Mouse (Mus musculus): ENCODE data around the gene Atp2b2. TPM values are rescaled to one million over a fixed set of nuclear protein-coding genes. Genes with fewer than 3 reads are reported as not detected.

Atp2b2 gene
- polyA plus RNA-seq, 1 experiment from 2014 or later, result 0.06 TPM

DNA sequence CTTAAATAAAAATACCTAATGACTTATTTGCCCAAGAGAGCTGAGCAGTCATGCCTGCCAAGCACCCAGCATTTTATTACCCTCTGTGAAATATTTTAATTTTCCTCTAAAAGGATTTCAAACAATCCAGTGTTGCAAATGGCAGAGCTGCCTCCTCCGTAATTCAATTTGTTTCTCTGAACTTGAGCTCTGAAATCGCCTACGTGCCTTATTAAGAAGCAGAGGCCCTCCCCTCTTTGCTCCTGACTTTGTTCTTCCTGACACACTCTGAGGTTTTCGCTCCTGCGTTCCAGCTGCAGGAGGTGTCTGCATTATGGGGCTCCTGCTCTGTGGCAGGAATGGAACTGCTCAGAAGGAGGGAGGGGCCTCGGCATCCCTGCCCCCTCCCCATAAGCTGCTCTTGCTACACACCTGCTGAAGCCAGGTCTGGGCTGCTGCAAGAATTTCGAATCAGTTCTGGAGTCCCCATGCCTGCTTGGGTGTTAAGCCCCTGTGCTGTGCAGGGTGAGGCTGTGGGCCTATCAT, 264.1 kb downstream of the Atp2b2 start:
- Histone ChIP-seq H3K27me3 (ENCODE audit: insufficient read depth, poor library complexity, severe bottlenecking) (peaks cover 13% of the 10 kb centered on the region), H3K27ac (no peak overlapping the region), H3K4me3 (no peak overlapping the region), H3K9me3 (no peaks in the 10 kb centered on the region), H3K36me3 (no peaks in the 10 kb centered on the region), H3K4me1 (no peaks in the 10 kb centered on the region)
- DNase-seq (ENCODE audit: low spot score), result no peak
- WGBS, result 61% methylated on average over 7 of the region's 7 CpGs

DNA sequence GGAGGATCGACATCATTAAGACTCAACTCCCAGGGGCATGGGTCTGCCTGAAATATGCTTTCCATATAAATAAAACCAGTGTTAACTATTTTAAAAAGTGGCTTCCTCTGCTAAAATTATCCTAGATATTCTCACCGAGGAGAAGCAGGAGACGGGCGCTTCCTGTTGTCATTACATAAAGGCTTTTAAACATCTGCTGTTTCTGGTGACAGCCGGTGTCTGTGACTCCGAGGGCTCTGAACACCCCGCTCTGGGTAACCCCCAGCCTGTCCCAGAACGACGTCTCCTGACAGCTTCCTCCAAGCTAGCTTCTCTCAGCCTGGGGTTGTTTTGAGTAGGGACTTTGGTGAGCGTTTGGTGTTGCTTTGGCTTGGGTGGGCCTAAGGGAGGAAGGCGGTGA, 273.6 kb downstream of the Atp2b2 start:
- no peak overlapping the region for H3K4me3 ChIP-seq
- H3K27ac ChIP-seq, result no peak overlapping the region
- H3K4me1 ChIP-seq, result 0 out of 2 replicates have a peak, but pooled peaks cover 4% of the 10 kb centered on the region
- no peak for DNase-seq (ENCODE audit: low spot score)
- 60% methylated on average over 11 of the region's 11 CpGs for WGBS
- peaks cover 40% of the 10 kb centered on the region for H3K27me3 ChIP-seq (ENCODE audit: insufficient read depth, poor library complexity, severe bottlenecking)
- H3K36me3 ChIP-seq, result no peaks in the 10 kb centered on the region
- H3K9me3 ChIP-seq, result no peaks in the 10 kb centered on the region

DNA sequence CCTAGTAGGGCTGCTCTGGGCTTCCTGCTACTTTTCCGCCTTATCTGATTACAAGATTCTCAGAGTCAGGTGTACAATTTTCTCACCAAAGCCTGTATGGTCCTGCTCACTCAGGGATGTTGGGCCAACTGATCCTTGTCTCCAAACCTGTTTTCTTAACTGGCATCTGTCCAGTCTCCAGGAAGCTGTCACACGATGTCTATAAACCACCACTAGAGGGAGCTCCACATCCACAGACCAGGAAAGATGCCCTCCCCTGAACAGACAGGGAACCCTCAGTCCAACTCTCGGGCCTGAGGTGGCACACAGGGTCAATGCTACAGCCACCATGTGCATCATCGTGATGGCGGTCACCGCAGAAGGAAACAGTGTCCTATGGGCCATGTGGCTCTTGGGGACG, 280.8 kb downstream of the Atp2b2 start:
- H3K36me3 ChIP-seq, result no peaks in the 10 kb centered on the region
- H3K9me3 ChIP-seq, result no peaks in the 10 kb centered on the region
- peaks cover 68% of the 10 kb centered on the region for H3K27me3 ChIP-seq (ENCODE audit: insufficient read depth, poor library complexity, severe bottlenecking)
- H3K4me3 ChIP-seq, result no peak overlapping the region
- H3K27ac ChIP-seq, result no peak overlapping the region
- 26% methylated on average over 7 of the region's 7 CpGs for WGBS
- DNase-seq (ENCODE audit: low spot score), result no peak
- no peaks in the 10 kb centered on the region for H3K4me1 ChIP-seq

DNA sequence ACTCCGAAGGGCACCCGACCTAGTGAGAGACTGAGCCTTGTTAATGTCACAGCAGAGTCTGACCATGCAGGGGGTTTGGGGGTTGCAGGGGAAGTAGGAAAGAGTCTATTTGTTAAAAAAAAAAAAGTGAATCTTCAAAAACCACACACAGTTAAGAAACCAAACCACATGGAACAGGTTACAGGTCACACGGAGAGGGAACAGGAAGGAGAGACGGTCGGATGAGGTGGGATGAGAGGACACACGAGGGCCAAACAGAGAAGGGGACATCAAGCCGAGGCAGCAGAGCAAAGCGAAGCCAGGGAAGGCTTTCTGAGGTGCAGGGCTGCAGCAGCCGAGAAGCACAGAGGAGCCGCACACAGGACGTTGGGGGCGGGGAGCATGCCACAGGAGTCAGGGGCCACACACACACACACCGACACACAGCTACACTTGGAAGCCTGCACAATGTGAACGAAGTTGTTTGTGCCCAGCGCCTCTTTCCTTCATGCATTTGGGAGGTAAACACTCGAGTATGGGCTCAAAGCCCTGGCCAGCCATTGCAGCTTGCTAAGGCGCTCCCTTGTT, 293.2 kb downstream of the Atp2b2 start:
- H3K9me3 ChIP-seq, result no peaks in the 10 kb centered on the region
- no peaks in the 10 kb centered on the region for H3K36me3 ChIP-seq
- peaks cover 62% of the 10 kb centered on the region for H3K27me3 ChIP-seq (ENCODE audit: insufficient read depth, poor library complexity, severe bottlenecking)
- DNase-seq (ENCODE audit: low spot score), result no peak
- H3K27ac ChIP-seq, result no peak overlapping the region
- H3K4me1 ChIP-seq, result peaks cover 6% of the 10 kb centered on the region
- 63% methylated on average over 17 of the region's 17 CpGs for WGBS
- H3K4me3 ChIP-seq, result no peak overlapping the region

DNA sequence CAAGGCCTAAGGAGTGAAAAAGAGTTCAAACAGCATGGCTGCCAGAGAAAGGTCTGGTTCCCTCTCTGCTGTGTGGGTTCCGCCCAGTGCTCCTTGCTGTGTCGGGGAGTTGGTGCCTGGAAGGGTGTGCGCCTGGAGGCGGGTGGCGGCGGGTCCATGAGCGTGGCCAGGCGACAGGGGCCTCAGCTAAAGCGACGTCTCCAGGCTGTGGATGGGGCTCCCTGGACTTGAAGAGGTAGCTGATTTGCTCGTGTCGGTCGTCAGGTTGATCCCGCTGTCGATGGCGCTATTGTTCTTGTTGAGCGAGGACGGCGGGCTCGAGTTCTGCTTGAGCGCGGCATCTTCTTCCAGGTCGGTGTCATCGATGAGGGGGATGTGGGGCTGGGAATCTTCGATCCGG, 294.1 kb downstream of the Atp2b2 start:
- Histone ChIP-seq H3K4me3 (peak overlapping the region; percentile 33), H3K9me3 (no peaks in the 10 kb centered on the region), H3K27ac (0 out of 2 replicates have a peak overlapping the region, but pooled peaks have one; percentile 42), H3K36me3 (no peaks in the 10 kb centered on the region), H3K27me3 (ENCODE audit: insufficient read depth, poor library complexity, severe bottlenecking) (peaks cover 54% of the 10 kb centered on the region), H3K4me1 (peaks cover 6% of the 10 kb centered on the region)
- DNase-seq (ENCODE audit: low spot score), result no peak
- WGBS, result 21% methylated on average over 26 of the region's 26 CpGs

DNA sequence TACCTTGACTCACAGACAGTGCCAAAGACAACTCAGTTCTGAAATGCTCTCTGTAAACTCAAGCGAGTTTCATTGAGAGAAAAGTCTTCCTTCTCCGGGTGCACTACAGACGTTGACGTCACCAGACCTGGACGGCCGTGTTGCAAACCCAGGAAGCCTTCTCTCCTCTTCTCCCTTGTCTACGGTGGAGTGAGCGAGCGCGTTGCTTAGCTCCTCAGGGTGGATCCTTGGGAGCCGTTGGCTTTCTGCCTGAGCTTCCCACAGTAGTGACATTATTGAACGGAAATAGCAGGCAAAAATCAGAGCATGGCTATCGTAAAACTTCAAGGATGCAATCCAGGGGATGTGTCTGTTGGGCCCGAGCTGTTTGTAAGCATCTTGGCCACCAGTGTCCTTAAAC, 295.1 kb downstream of the Atp2b2 start:
- Histone ChIP-seq H3K27ac (no peak overlapping the region), H3K4me1 (peaks cover 6% of the 10 kb centered on the region), H3K4me3 (no peak overlapping the region), H3K27me3 (ENCODE audit: insufficient read depth, poor library complexity, severe bottlenecking) (peaks cover 52% of the 10 kb centered on the region), H3K36me3 (no peaks in the 10 kb centered on the region), H3K9me3 (no peaks in the 10 kb centered on the region)
- WGBS, result 84% methylated on average over 14 of the region's 14 CpGs
- no peak for DNase-seq (ENCODE audit: low spot score)

GRCm38 (mm10) chr6:113745117-113745516, 297.3 kb downstream of the Atp2b2 start:
- DNase-seq (ENCODE audit: low spot score), result no peak
- H3K4me3 ChIP-seq, result no peak overlapping the region
- no peaks in the 10 kb centered on the region for H3K9me3 ChIP-seq
- no peaks in the 10 kb centered on the region for H3K36me3 ChIP-seq
- peaks cover 10% of the 10 kb centered on the region for H3K4me1 ChIP-seq
- H3K27me3 ChIP-seq (ENCODE audit: insufficient read depth, poor library complexity, severe bottlenecking), result peaks cover 37% of the 10 kb centered on the region
- no peak overlapping the region for H3K27ac ChIP-seq

DNA sequence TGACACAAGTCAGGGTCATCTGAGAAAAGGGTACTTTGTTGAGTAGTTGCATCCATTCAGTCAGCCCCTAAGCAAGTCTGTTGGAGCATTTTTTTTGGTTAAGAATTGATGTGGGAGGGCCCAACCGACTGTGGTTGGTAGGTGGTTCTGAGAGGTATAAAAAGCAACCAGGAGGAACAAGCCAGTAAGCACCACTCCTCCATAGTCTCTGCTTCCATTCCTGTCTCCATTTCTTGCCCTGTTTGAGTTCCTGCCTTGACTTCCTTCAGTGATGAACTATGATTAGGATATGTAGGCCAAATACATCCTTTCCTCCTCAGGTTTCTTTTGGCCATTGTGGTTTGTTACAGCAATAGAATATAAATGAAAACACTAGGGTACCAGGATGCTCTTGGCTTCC, 299.3 kb downstream of the Atp2b2 start:
- Histone ChIP-seq H3K36me3 (peaks cover 4% of the 10 kb centered on the region; the same call in 1 of the 2 replicates), H3K27ac (no peak overlapping the region), H3K27me3 (ENCODE audit: insufficient read depth, poor library complexity, severe bottlenecking) (peaks cover 17% of the 10 kb centered on the region), H3K4me3 (no peak overlapping the region), H3K9me3 (no peaks in the 10 kb centered on the region), H3K4me1 (peaks cover 14% of the 10 kb centered on the region)
- WGBS, result 39% methylated on average over 1 of the region's 1 CpGs
- DNase-seq (ENCODE audit: low spot score), result no peak

DNA sequence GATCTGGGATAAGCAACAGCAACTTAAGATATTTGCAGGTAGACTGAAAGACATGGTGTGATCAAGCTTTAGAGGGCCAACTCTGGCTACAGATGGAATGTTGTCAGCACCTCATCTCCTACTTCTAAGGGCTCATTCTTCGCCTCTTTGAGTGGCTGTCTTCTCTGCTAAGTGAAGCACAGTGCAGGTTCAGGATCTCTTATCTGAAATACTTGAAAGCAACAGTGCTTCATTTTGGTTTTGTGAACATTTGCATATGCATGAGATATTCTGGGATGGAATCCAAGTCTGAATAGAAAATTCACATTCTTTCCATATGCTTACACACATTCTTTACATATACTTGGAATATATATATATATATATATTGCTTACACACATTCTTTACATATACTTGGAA, 300.1 kb downstream of the Atp2b2 start:
- no peak for DNase-seq (ENCODE audit: low spot score)
- Histone ChIP-seq H3K9me3 (no peaks in the 10 kb centered on the region), H3K36me3 (peaks cover 12% of the 10 kb centered on the region), H3K27ac (no peak overlapping the region), H3K4me1 (peaks cover 14% of the 10 kb centered on the region), H3K4me3 (no peak overlapping the region), H3K27me3 (ENCODE audit: insufficient read depth, poor library complexity, severe bottlenecking) (peaks cover 11% of the 10 kb centered on the region; the same call in 1 of the 2 replicates)
- 58% methylated on average over 1 of the region's 1 CpGs for WGBS

- Histone ChIP-seq H3K27ac (no peak overlapping the region), H3K9me3 (no peaks in the 10 kb centered on the region), H3K27me3 (ENCODE audit: insufficient read depth, poor library complexity, severe bottlenecking) (peaks cover 7% of the 10 kb centered on the region; the same call in 1 of the 2 replicates), H3K4me3 (no peak overlapping the region), H3K36me3 (peaks cover 20% of the 10 kb centered on the region), H3K4me1 (peaks cover 14% of the 10 kb centered on the region)
- WGBS, result 63% methylated on average over 2 of the region's 2 CpGs
- DNase-seq (ENCODE audit: low spot score), result no peak
Observed at GRCm38 (mm10) chr6:113741425-113741824, 301.0 kb downstream of the Atp2b2 start.

DNA sequence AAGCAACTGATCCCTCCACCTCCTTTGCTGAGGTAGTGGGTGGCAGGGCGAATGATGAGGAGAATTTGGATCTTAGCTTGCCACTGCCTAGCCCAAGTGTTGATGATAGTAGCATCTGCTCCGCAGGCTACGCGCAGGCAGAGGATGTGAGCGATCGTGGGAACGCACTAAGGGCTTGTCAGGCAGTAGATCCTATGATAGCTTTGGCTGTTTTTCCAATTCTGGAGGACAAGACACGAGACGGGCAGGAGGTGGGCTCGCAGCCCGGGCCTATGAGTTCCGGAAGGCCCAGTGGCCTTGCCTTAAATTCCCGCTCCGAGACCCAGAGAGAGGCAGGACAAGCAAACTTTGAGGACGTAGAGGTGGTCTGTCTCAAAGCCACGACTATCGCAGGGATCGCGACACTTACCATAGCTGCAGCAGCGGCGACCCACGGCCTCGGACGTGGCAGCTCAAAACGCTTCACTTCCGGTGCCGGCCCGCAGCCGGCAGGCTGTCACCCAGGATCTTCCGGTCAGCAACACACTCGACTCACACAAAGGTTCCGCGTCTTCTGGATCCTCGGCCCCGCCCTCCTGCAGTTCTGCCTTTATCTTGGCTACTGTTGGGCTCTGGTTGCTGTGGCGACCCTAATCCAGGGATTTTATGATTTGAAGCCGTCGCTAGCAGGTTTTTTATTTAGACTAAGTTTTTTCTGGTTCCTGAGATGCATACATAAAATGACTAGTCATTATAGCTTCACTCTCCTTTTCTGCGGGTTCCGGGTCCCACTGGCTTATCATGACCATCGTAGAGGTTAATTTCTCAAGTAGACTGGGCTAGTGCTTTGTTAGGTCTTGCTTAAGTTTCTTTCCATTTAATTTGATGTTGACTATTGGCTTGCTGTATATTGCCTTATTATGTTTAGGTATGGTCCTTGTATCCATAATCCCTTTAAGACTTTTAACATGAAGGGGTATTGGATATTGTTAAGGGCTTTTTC, 301.9 kb downstream of the Atp2b2 start, which contains the start of gene Sec13:
Gene Sec13 (minus strand): TSS at position 508 of the 982 bp plus-strand sequence.
- 7% methylated on average over 41 of the region's 41 CpGs for WGBS
- peak within 1 kb of the TSS; percentile 90 for H3K27ac ChIP-seq
- H3K36me3 ChIP-seq, result peaks cover 29% of the 10 kb centered on the region
- H3K27me3 ChIP-seq (ENCODE audit: insufficient read depth, poor library complexity, severe bottlenecking), result no peaks in the 10 kb centered on the region
- peak; percentile 88 for DNase-seq (ENCODE audit: low spot score)
- peaks cover 14% of the 10 kb centered on the region for H3K4me1 ChIP-seq
- H3K9me3 ChIP-seq, result no peaks in the 10 kb centered on the region
- H3K4me3 ChIP-seq, result peak within 1 kb of the TSS; percentile 88

DNA sequence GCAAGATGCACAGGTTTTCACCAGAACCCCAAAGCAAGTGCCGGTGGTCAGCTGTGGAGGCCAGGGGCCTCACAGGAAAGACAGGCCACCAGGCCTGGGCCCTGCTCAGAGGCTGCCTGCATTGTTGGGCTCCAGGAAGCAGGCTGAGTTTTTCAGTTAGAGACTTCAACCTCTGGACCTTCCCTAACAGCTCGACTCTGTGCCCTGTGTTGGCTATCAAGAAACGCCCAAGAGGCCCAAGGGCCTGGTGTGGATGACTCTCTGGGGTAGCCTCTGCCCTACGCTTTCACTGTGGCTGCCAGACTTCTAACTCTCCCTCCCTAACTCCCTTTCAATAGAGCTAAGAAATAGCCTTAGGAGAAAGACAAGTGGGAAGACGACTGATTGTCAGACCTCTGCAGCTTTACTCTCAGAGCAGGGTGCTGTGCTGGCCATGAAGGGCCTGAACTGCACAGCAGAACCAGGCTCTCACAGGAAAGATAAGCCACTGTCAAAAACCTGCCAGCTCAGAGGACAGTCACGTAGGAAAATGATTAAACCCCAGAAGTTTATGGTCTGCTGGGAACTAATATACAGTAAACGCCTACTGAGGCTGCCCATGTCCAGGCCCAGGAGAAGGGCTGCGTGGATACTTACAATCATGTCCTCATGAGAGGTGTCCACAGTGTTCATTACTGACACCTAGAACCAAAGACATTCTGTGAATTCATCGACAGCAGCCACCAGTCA, 304.9 kb downstream of the Atp2b2 start:
- Histone ChIP-seq H3K9me3 (no peaks in the 10 kb centered on the region), H3K4me3 (no peak overlapping the region), H3K27ac (no peak overlapping the region), H3K4me1 (peaks cover 14% of the 10 kb centered on the region), H3K27me3 (ENCODE audit: insufficient read depth, poor library complexity, severe bottlenecking) (no peaks in the 10 kb centered on the region), H3K36me3 (peaks cover 56% of the 10 kb centered on the region)
- no peak for DNase-seq (ENCODE audit: low spot score)
- WGBS, result 82% methylated on average over 9 of the region's 9 CpGs

All from heart, embryonic 10.5 days (tissue).